Mouse (Mus musculus) megakaryocyte-erythroid progenitor cell, adult 5-6 weeks (primary cell): ENCODE measurements around the gene 1700001F09Rik. TPM values are rescaled to one million over a fixed set of nuclear protein-coding genes. Genes with fewer than 3 reads are reported as not detected.
"Not testable (repeated sequence)": the region's sequence is repeated elsewhere in the genome, so short reads cannot be mapped to it uniquely, and the experiment has no call there.

Experiments
- ATAC-seq: replicated peaks from 2 replicates; pipeline ENCODE4 v1.8.0; 2016; ENCODE audit warnings: mild to moderate bottlenecking, inconsistent platforms; ENCODE audit not compliant: severe bottlenecking, poor library complexity, low FRiP score, low TSS enrichment
- total RNA-seq, 2 experiments: library from RNA; stranded (forward) in 1 of 2; stranded (reverse) in 1 of 2; fragments of 200-1000, 215-1000 nt in 1 of 2; fragments of >200 nt in 1 of 2; fragmentation: Nextera tagmentation in 1 of 2; gene quantifications; 2 replicates each; pipeline ENCODE4 v1.2.3; 2014 to 2017

1700001F09Rik gene
- not detected in 2 replicates for total RNA-seq (2014; fragmentation: Nextera tagmentation)
- total RNA-seq (2017) = not detected in 2 replicates

DNA sequence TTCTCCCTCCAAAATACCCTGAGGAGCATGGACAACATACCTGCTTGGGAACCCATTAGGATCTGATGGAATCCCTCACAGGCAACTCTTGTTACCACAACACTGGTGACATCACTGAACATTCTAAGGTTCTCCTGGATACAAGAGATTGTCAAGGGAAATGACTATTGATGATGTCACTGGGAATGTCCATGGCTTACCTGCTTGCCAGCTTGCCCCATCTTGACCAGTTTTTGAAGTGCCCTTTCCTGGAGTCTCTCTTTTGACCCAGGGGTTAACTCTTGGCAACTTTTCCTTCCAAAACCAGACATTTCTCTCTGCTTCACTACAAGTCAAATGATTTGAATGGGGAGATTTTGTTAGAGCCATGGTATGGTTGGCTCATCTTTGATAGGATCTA lies at the start of gene 1700001F09Rik:
Gene 1700001F09Rik (minus strand): TSS at position 101 of the 400 bp plus-strand sequence.
- ATAC-seq = not testable (repeated sequence)

DNA sequence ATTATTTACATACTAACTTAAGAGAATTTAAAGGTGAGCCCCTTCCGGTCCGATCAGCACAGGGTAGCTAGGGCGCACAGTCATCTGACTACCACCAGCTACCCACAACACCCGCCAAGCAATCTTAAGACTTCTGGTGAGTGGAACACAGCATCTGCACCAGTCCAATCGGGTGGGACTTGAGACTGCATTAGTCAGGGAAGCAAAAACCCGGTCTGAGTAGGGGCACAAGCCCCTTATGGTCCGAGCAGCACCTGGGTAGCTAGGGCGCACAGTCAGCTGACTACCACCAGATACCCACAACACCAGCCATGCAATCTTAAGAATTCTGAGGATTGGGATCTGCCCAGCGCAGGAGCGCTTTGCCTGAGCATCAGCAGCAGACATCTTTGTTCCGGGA lies 14.1 kb upstream of the 1700001F09Rik start:
- ATAC-seq = not testable (repeated sequence)

- not testable (repeated sequence) for ATAC-seq
Observed at GRCm38 (mm10) chr14:43359246-43359645, 11.6 kb upstream of the 1700001F09Rik start.

- ATAC-seq = not testable (repeated sequence)
Observed at GRCm38 (mm10) chr14:43357496-43357895, 9.9 kb upstream of the 1700001F09Rik start.

- ATAC-seq = not testable (repeated sequence)
Observed at GRCm38 (mm10) chr14:43352944-43353343, 5.3 kb upstream of the 1700001F09Rik start.

GRCm38 (mm10) chr14:43337646-43338045 lies 10.0 kb downstream of the 1700001F09Rik start:
- ATAC-seq = not testable (repeated sequence)

GRCm38 (mm10) chr14:43331362-43331880 lies 16.2 kb downstream of the 1700001F09Rik start:
- ATAC-seq = not testable (repeated sequence)

DNA sequence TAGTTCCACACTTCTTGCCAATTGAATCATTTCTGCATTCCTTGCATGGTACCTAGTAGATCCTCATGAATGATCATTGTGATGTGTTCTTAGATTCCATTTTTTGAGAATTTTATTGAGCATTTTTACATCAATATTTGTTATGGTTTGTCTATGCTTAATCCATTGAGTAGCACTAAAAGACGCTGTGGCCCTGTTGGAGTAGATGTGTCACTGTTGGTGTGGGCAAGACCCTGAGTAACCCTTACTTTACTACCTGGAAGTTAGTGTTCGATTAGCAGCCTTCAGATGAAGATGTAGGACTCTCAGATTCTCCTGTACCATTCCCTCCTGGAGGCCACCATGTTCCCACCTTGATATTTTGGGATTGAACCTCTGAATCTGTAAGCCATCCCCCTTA lies 19.0 kb downstream of the 1700001F09Rik start:
- ATAC-seq = not testable (repeated sequence)

- not testable (repeated sequence) for ATAC-seq
Observed at GRCm38 (mm10) chr14:43319516-43319915, 28.1 kb downstream of the 1700001F09Rik start.

DNA sequence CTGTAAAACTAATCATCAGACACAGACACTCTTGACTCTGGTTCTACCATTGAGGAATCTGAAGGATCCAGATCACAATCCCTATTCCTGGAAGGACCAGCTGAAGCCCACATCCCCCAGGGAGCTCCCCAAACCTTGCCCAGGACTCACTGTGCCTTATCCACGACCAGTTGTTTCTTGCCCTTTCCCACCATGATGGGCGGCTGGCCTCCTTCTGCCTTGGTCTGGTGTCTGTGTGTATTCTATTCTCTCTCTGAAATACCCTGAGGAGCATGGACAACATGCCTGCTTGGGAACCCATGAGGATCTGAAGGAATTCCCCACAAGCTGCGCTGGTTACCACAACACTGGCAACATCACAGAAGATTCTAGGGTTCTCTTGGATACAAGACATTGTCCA lies 54.1 kb downstream of the 1700001F09Rik start, which contains the start of gene Gm8127:
Gene Gm8127 (minus strand): TSS at position 330 of the 400 bp plus-strand sequence.
- ATAC-seq = not testable (repeated sequence)

Other genes with a start within 250 kb of the 1700001F09Rik start
- gene Gm8104, start 247.2 kb downstream of the 1700001F09Rik start, total RNA-seq (2014; fragmentation: Nextera tagmentation) = not detected in 2 replicates
- gene Gm8104, start 247.2 kb downstream of the 1700001F09Rik start, total RNA-seq (2017) = not detected in 2 replicates
- not detected in 2 replicates for gene Gm7233, start 167.9 kb downstream of the 1700001F09Rik start, total RNA-seq (2014; fragmentation: Nextera tagmentation)
- gene Gm7233, start 167.9 kb downstream of the 1700001F09Rik start, total RNA-seq (2017) = not detected in 2 replicates
- gene Gm8122, start 112.5 kb downstream of the 1700001F09Rik start, total RNA-seq (2014; fragmentation: Nextera tagmentation) = not detected in 2 replicates
- not detected in 2 replicates for gene Gm8122, start 112.5 kb downstream of the 1700001F09Rik start, total RNA-seq (2017)
- not detected in 2 replicates for gene Gm8126, start 89.2 kb downstream of the 1700001F09Rik start, total RNA-seq (2014; fragmentation: Nextera tagmentation)
- gene Gm8126, start 89.2 kb downstream of the 1700001F09Rik start, total RNA-seq (2017) = not detected in 2 replicates
- gene Gm9732, start 72.8 kb downstream of the 1700001F09Rik start, total RNA-seq (2014; fragmentation: Nextera tagmentation) = not detected in 2 replicates
- not detected in 2 replicates for gene Gm9732, start 72.8 kb downstream of the 1700001F09Rik start, total RNA-seq (2017)
- gene Gm8127, start 54.0 kb downstream of the 1700001F09Rik start, total RNA-seq (2014; fragmentation: Nextera tagmentation) = not detected in 2 replicates
- gene Gm8127, start 54.0 kb downstream of the 1700001F09Rik start, total RNA-seq (2017) = not detected in 2 replicates
- gene Gm8138, start 68.5 kb upstream of the 1700001F09Rik start, total RNA-seq (2014; fragmentation: Nextera tagmentation) = not detected in 2 replicates
- gene Gm8138, start 68.5 kb upstream of the 1700001F09Rik start, total RNA-seq (2017) = not detected in 2 replicates
- not detected in 2 replicates for gene Gm5799, start 195.8 kb upstream of the 1700001F09Rik start, total RNA-seq (2014; fragmentation: Nextera tagmentation)
- gene Gm5799, start 195.8 kb upstream of the 1700001F09Rik start, total RNA-seq (2017) = not detected in 2 replicates
- gene Gm17654, start 231.3 kb upstream of the 1700001F09Rik start, total RNA-seq (2014; fragmentation: Nextera tagmentation) = not detected in 2 replicates
- gene Gm17654, start 231.3 kb upstream of the 1700001F09Rik start, total RNA-seq (2017) = not detected in 2 replicates